ENCODE assay signal across 9 mouse cellular contexts in genomic region chr9:73192271-73192785, GRCm38 (mm10).
A peak's percentile ranks its signal among the peaks of the same experiment; 100 is the strongest.
DNase-seq lines count a peak whose midpoint lies in the region; ATAC-seq and TF ChIP-seq lines count a peak whose summit lies in the region.
"Had no signal": no experiment of that assay in that cellular context is flagged by ENCODE, and none has a peak within 500 bp of the region (broad histone marks: within the 10 kb centered on the region; RNA-seq: fewer than 3 reads in every experiment).

No protein-coding gene starts in this region.

- H3K36me3 ChIP-seq in forebrain, embryonic 12.5 days (replicated peaks): no peaks in the 10 kb centered on the region
- no peaks in the 10 kb centered on the region for H3K36me3 ChIP-seq in forebrain, embryonic 15.5 days
- H3K36me3 ChIP-seq in E14TG2a.4 (ENCODE audit: insufficient read depth, low read length): no peaks in the 10 kb centered on the region
- H3K36me3 ChIP-seq in hindbrain, postnatal 0 days (ENCODE audit: insufficient read depth, low read length): no peaks in the 10 kb centered on the region

- WGBS in forebrain, embryonic 12.5 days: 23% methylated on average over 11 of the region's 11 CpGs
- 21% methylated on average over 11 of the region's 11 CpGs for WGBS in forebrain, embryonic 15.5 days
- WGBS in hindbrain, postnatal 0 days: 24% methylated on average over 11 of the region's 11 CpGs

- no peak overlapping the region for H3K27ac ChIP-seq in forebrain, embryonic 12.5 days
- no peak overlapping the region for H3K27ac ChIP-seq in forebrain, embryonic 15.5 days (replicated peaks)
- H3K27ac ChIP-seq in hindbrain, postnatal 0 days: peak overlapping the region; percentile 15; the same call in 1 of the 2 replicates

- DNase-seq in cerebellum, postnatal 36 days: peak; percentile 83 to 85
- DNase-seq in hindbrain, postnatal 0 days (ENCODE audit: low spot score): peak; percentile 78
- no peak for DNase-seq in frontal cortex, adult 2 months (ENCODE audit: extremely low spot score in 1 of 2, low spot score in 1 of 2)
- no peak for DNase-seq in layer of hippocampus, postnatal 36 days
- DNase-seq: right cerebral cortex, adult 18-20 months had no signal

- no peaks in the 10 kb centered on the region for H3K27me3 ChIP-seq in forebrain, embryonic 12.5 days
- H3K27me3 ChIP-seq in forebrain, embryonic 15.5 days: no peaks in the 10 kb centered on the region
- no peaks in the 10 kb centered on the region for H3K27me3 ChIP-seq in E14TG2a.4 (ENCODE audit: insufficient read depth, low read length)
- H3K27me3 ChIP-seq in hindbrain, postnatal 0 days (ENCODE audit: insufficient read depth, low read length): no peaks in the 10 kb centered on the region

- no peak overlapping the region for H3K9ac ChIP-seq in forebrain, embryonic 12.5 days
- H3K9ac ChIP-seq in forebrain, embryonic 15.5 days (replicated peaks): no peak overlapping the region
- H3K9ac ChIP-seq in hindbrain, postnatal 0 days (replicated peaks; ENCODE audit: low read length): no peak overlapping the region

- H3K9me3 ChIP-seq in forebrain, embryonic 12.5 days: no peaks in the 10 kb centered on the region
- no peaks in the 10 kb centered on the region for H3K9me3 ChIP-seq in forebrain, embryonic 15.5 days
- no peaks in the 10 kb centered on the region for H3K9me3 ChIP-seq in E14TG2a.4 (ENCODE audit: low read length)
- no peaks in the 10 kb centered on the region for H3K9me3 ChIP-seq in hindbrain, postnatal 0 days (ENCODE audit: low read length)

- H3K4me1 ChIP-seq in forebrain, embryonic 12.5 days: peaks cover 7% of the 10 kb centered on the region
- peaks cover 3% of the 10 kb centered on the region; the same call in 1 of the 2 replicates for H3K4me1 ChIP-seq in forebrain, embryonic 15.5 days
- H3K4me1 ChIP-seq in E14TG2a.4 (replicated peaks; ENCODE audit: low read depth, low read length): peaks cover 12% of the 10 kb centered on the region
- peaks cover 4% of the 10 kb centered on the region; the same call in 1 of the 2 replicates for H3K4me1 ChIP-seq in hindbrain, postnatal 0 days (ENCODE audit: insufficient read depth, low read length)

- TF ChIP-seq CTCF in E14TG2a.4 (conservative IDR thresholded peaks at IDR 0.05; ENCODE audit: low read length): no peak
- TF ChIP-seq CTCF in hindbrain, postnatal 0 days (IDR thresholded peaks at IDR 0.05; ENCODE audit: low read depth): no peak

- ATAC-seq in forebrain, embryonic 12.5 days (ENCODE audit: low FRiP score): peak; percentile 53; the same call in 1 of the 2 replicates
- ATAC-seq in forebrain, embryonic 15.5 days (replicated peaks): no peak
- peak; percentile 83 for ATAC-seq in hindbrain, postnatal 0 days
- ATAC-seq in activated CD4-positive, CD25-positive, alpha-beta regulatory T cell, adult 4 months: no peak

- no peak overlapping the region for H3K4me3 ChIP-seq in forebrain, embryonic 12.5 days (replicated peaks)
- no peak overlapping the region for H3K4me3 ChIP-seq in forebrain, embryonic 15.5 days
- peak overlapping the region; percentile 70 for H3K4me3 ChIP-seq in E14TG2a.4 (replicated peaks; ENCODE audit: low read length)
- no peak overlapping the region for H3K4me3 ChIP-seq in hindbrain, postnatal 0 days (ENCODE audit: low read length)

- peak overlapping the region; percentile 1; the same call in 1 of the 2 replicates for H3K4me2 ChIP-seq in forebrain, embryonic 12.5 days
- H3K4me2 ChIP-seq in forebrain, embryonic 15.5 days (replicated peaks): no peak overlapping the region
- H3K4me2 ChIP-seq in hindbrain, postnatal 0 days (ENCODE audit: low read depth, low read length): no peak overlapping the region

Comparison
In these comparisons a context has a peak if more than half of its experiments do, and no peak if none do; other contexts are left out.
1. ATAC-seq: peak in forebrain, embryonic 12.5 days (single experiment) and hindbrain, postnatal 0 days (single experiment); none in forebrain, embryonic 15.5 days (single experiment) and activated CD4-positive, CD25-positive, alpha-beta regulatory T cell, adult 4 months (single experiment).
2. DNase-seq: peak in cerebellum, postnatal 36 days (2 of 2) and hindbrain, postnatal 0 days (single experiment); none in frontal cortex, adult 2 months (0 of 2) and layer of hippocampus, postnatal 36 days (0 of 2).